Mouse (Mus musculus) neural tube, embryonic 11.5 days (tissue): ENCODE data around the gene Cphx3. TPM values are rescaled to one million over a fixed set of nuclear protein-coding genes. Genes with fewer than 3 reads are reported as not detected.
"Not testable (repeated sequence)": the region's sequence is repeated elsewhere in the genome, so short reads cannot be mapped to it uniquely, and the experiment has no call there.

ENCODE experiments used
- ATAC-seq: fragments of 200-750 bp; cut with Nextera tagmentation; 2 replicates; pipeline ENCODE4 v1.8.0; 2017; ENCODE audit warnings: moderate number of reproducible peaks, mild to moderate bottlenecking, moderate TSS enrichment, moderate library complexity; ENCODE audit not compliant: insufficient read depth, low FRiP score, low TSS enrichment
- DNase-seq: peaks from one replicate; pipeline ENCODE4 v3.0.0-alpha.2; 2015; ENCODE audit warnings: low spot score
- H3K27ac ChIP-seq: fragments of 300-500 bp; sonication (generic); 2 replicates; pipeline ENCODE4 v1.5.1; 2014; ENCODE audit warnings: low read depth, mild to moderate bottlenecking, low read length
- H3K27me3 ChIP-seq: fragments of 300-500 bp; sonication (generic); 2 replicates; pipeline ENCODE4 v1.6.1; 2014; ENCODE audit warnings: mild to moderate bottlenecking, low read length, mixed read lengths; ENCODE audit not compliant: control insufficient read depth, insufficient read depth
- H3K36me3 ChIP-seq: fragments of 300-500 bp; sonication (generic); 2 replicates; pipeline ENCODE4 v1.6.1; 2014; ENCODE audit warnings: mild to moderate bottlenecking, low read length, moderate library complexity, mixed read lengths; ENCODE audit not compliant: control insufficient read depth, insufficient read depth
- H3K4me1 ChIP-seq: fragments of 300-500 bp; sonication (generic); 2 replicates; pipeline ENCODE4 v1.6.1; 2014; ENCODE audit warnings: low read length, mixed read lengths; ENCODE audit not compliant: control insufficient read depth, insufficient read depth
- H3K4me2 ChIP-seq: fragments of 300-500 bp; sonication (generic); 2 replicates; pipeline ENCODE4 v1.6.1; 2014; ENCODE audit warnings: low read depth, mild to moderate bottlenecking, moderate library complexity
- H3K4me3 ChIP-seq: fragments of 300-500 bp; sonication (generic); 2 replicates; pipeline ENCODE4 v1.5.1; 2014; ENCODE audit warnings: low read depth, low read length
- H3K9ac ChIP-seq: fragments of 300-500 bp; sonication (generic); 2 replicates; pipeline ENCODE4 v1.6.1; 2014; ENCODE audit warnings: mild to moderate bottlenecking, low read length
- H3K9me3 ChIP-seq: fragments of 300-500 bp; sonication (generic); 2 replicates; pipeline ENCODE4 v1.6.1; 2016; ENCODE audit warnings: low read length; ENCODE audit not compliant: control insufficient read depth
- WGBS: fragments of 180-500 bp; shearing (Covaris S2); extraction: QIAGEN DNeasy Blood & Tissue Kit; methylation state at CpG from one replicate; pipeline ENCODE4 v1.1.7; 2014; 5-methylcytosine and 5-hydroxymethylcytosine counted together
- polyA plus RNA-seq: library from polyadenylated mRNA; unstranded; fragments of >200 nt; fragmentation: Nextera tagmentation; extraction: Ambion mirVana; gene quantifications from 2 replicates; pipeline ENCODE4 v1.2.1, GENCODE M21; 2014

Gene Cphx3
- polyA plus RNA-seq, 1 experiment from 2014 or later = not detected

DNA sequence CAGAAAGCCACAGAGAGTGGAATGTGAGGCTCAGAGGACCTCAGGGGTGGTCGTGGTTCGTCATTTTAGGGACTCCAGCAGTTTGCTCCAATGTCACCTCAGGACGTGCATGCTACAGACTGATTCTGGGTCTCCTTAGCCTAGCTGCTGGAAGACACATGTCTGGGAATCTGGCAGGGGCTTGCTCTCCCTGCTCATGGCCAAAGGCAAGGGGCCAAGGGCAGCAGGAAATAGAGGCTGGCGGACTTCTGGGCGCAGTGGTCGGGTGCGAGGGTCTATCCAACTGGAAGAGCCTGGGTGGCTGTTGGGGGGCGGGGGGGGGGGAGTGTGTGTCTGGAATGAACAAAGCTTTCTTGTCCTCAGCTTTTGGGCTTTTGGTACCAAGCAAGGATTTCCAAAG lies 106.3 kb downstream of the Cphx3 start:
- not testable (repeated sequence) for DNase-seq, H3K4me1 ChIP-seq, H3K4me3 ChIP-seq, H3K27ac ChIP-seq, H3K4me2 ChIP-seq, H3K36me3 ChIP-seq, H3K9me3 ChIP-seq, H3K27me3 ChIP-seq, ATAC-seq, H3K9ac ChIP-seq
- no CpG with 5 or more reads among the region's 8 CpGs for WGBS

- H3K9ac ChIP-seq, H3K27me3 ChIP-seq, DNase-seq, H3K4me2 ChIP-seq, H3K36me3 ChIP-seq, H3K4me1 ChIP-seq, H3K4me3 ChIP-seq, ATAC-seq, H3K27ac ChIP-seq, H3K9me3 ChIP-seq: not testable (repeated sequence)
- WGBS = no CpG with 5 or more reads among the region's 3 CpGs
These were observed 115.8 kb downstream of the Cphx3 start for GRCm38 (mm10) chr14:26197851-26198250.

DNA sequence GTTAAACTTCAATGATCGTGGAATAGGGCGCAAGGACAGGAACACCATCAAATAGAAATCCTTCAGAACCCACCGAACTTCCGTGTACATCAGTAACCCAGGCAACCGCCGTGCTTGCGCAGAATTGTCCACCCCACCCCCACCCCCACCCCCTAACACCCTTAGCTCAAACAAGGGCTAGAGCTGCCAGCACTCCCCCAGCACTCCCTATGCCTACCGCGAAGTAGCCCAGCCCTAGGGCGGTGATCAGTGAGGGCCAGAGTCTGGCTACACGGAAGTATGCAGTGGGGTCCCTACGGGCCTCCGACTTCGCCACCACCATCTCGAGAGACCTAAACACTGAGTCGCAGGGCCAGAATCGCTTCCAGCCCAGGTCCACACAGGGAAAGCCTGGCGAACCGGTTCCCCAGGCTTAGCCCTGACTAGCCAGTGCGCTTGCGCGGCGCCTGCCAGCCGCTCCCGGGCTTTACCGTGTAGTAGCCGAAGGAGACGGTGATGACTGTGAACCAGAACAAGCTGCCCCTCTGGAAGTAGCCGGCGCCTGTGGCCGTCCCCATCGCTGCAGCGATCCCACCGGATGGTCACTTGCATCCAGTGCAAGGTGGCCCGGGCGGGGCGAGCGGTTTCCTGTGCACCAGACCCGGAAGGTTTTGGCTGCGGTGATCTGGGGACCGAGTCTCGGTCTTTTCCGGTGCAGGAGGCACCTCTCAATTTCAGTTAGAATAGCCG lies 124.3 kb downstream of the Cphx3 start:
- H3K4me3 ChIP-seq, H3K9me3 ChIP-seq, H3K36me3 ChIP-seq, H3K4me2 ChIP-seq, H3K27ac ChIP-seq, H3K27me3 ChIP-seq, H3K4me1 ChIP-seq, DNase-seq, H3K9ac ChIP-seq: not testable (repeated sequence)
- WGBS = no CpG with 5 or more reads among the region's 44 CpGs
- ATAC-seq = peak; percentile 55; the same call in 1 of the 2 replicates

- not testable (repeated sequence) for DNase-seq, H3K4me2 ChIP-seq, H3K27me3 ChIP-seq, H3K36me3 ChIP-seq, H3K9ac ChIP-seq, H3K27ac ChIP-seq, H3K4me1 ChIP-seq, H3K4me3 ChIP-seq, H3K9me3 ChIP-seq, ATAC-seq
- WGBS = no CpG with 5 or more reads among the region's 10 CpGs
These were observed 124.8 kb downstream of the Cphx3 start, which contains the start of gene Tmem254b for GRCm38 (mm10) chr14:26206926-26207247. TSS of gene Tmem254b (minus strand) at chr14:26207041.

GRCm38 (mm10) chr14:26216233-26217000 lies 134.3 kb downstream of the Cphx3 start:
- not testable (repeated sequence) for H3K27me3 ChIP-seq, DNase-seq, H3K4me3 ChIP-seq, H3K9ac ChIP-seq, H3K4me2 ChIP-seq, H3K4me1 ChIP-seq, ATAC-seq, H3K27ac ChIP-seq, H3K9me3 ChIP-seq, H3K36me3 ChIP-seq
- no CpG with 5 or more reads among the region's 5 CpGs for WGBS

DNA sequence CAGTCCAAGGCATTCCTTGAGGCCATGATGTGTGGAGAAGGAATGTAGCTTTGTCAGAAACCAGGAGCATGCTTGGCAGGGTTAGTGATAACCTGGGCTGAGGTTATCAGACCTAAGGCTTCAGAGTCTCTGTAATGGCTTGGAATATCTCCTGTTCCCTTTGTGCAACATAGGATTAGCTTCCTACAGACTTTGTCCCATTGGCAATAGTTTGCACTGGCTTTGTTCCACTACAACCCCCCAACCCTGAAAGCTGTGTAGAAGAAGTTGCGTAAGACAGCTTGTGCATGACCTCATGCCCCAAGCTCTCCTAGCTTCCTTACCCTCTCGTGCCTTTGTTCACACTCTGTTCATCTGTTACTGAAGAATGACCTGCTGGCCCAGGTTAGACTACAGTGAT lies 155.1 kb downstream of the Cphx3 start:
- H3K27ac ChIP-seq, H3K36me3 ChIP-seq, H3K4me3 ChIP-seq, H3K9me3 ChIP-seq, DNase-seq, H3K4me2 ChIP-seq, H3K4me1 ChIP-seq, ATAC-seq, H3K9ac ChIP-seq, H3K27me3 ChIP-seq: not testable (repeated sequence)
- no CpG with 5 or more reads among the region's 2 CpGs for WGBS

DNA sequence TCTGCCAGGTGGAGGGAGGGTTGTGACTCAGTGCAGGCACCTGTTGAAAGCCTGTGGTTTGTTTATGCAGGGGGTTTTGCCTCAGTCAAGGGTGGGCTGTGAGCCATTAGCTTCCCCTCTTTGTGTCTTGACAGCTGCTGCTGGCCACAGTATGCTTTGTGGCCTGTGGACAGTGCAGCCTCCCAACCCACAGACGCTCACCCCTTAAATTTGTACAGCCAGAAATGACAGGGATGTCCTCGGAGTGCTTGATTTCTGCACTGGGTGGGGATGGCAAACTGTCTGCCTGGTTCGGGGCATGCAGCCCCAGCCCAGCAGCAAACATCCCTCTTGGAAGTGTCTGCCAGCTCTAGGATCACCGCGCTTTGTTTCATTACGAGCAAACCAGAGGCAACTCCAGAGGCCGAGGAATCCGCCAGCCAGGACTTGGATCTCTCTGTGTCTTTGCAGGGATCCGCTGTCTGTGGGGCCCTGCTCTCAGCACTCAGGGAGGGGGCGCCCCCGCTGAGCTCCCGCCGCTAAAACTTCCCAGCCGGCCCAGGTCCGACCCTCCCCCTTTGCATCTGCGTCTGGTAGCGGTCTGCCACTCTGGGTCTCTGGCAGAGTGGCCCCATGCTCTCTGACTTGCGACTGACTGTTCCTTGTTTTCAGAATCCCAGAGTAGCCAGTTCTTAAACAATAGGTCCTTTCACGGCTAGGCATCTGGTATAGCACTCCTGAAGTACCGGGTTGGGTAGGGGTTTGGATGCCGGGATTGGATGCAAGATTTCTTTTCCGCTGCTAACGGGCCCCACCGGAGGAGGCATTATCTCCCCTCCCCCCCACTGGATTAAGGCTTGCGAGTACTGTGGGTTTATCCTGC lies 175.9 kb downstream of the Cphx3 start, which contains the start of gene Duxbl3:
TSS of gene Duxbl3 (plus strand) at position 207 of the 862 bp plus-strand sequence.
- peak; percentile 77 for ATAC-seq
- H3K9me3 ChIP-seq = not testable (repeated sequence)
- WGBS = no CpG with 5 or more reads among the region's 25 CpGs

DNA sequence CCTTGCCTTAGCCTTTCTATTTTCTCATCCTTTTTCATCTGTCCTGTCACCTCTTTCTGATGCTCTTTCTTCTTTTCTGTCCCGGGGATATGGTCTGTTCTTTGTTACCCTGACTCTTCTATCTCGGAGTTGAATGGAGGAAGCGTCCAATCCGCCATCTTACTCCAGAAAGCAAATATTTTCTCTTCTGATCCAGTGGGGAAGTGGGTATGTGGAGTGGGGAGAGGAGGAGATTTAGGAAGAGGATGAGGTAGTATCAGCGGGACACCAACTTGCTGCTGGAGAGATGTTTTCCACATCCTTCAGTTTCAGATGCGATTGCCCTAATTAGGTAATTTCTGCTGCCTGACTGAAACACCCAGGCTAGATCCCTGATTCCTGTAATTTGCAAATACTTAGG lies 176.6 kb downstream of the Cphx3 start:
- WGBS = no CpG with 5 or more reads among the region's 6 CpGs
- H3K9me3 ChIP-seq, H3K27me3 ChIP-seq, H3K27ac ChIP-seq, ATAC-seq, H3K4me3 ChIP-seq, DNase-seq, H3K9ac ChIP-seq, H3K4me1 ChIP-seq, H3K4me2 ChIP-seq, H3K36me3 ChIP-seq: not testable (repeated sequence)

More for the DNA sequence above, 175.9 kb downstream of the Cphx3 start, which contains the start of gene Duxbl3:
- not testable (repeated sequence) for H3K4me2 ChIP-seq, H3K4me1 ChIP-seq, H3K27me3 ChIP-seq, H3K4me3 ChIP-seq, H3K36me3 ChIP-seq, H3K27ac ChIP-seq, DNase-seq, H3K9ac ChIP-seq
